Mouse (Mus musculus) yolk sac, embryonic 10.5 days (tissue): ENCODE data around the gene Gjb3.

Experiments used
- DNase-seq: peaks from one replicate; pipeline ENCODE4 v3.0.0-alpha.2; 2017; ENCODE audit warnings: low spot score

The Gjb3 gene

GRCm38 (mm10) chr4:127330181-127331100 is at the start of gene Gjb3:
TSS of gene Gjb3 (minus strand) at chr4:127330844.
- no peak for DNase-seq

GRCm38 (mm10) chr4:127377344-127377743 is 46.7 kb upstream of the Gjb3 start:
- no peak for DNase-seq

DNA sequence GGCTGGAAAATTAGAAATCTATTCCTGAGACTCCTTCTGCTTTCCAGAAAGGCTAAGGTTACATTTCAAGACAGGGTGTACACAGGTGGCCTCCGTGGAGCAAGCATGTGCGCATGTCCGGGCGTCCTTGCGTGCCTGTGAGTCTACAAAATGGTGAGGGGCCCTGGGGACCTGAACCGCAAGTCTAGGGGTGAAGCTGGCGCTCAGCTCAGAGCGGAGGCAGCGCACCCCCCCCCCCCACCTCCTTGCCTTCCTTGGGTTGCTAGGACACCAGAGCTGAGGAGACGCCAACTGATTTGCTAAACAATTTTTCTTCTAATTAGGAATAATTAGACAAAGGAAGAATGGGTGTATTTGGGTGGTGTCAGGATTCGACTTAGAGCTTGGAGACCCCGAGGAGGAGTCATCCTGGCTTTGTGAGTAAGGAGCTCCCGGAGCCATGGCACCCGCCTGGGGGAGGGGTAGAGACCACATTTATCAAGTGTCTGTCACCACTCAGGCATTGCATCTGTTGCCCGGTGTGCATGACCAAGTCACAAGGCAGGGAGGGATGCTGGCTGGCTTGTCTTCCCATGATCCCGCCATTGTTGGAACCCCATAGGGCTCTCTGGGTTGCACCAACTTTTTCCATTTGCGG is 45.0 kb upstream of the Gjb3 start:
- no peak for DNase-seq

- no peak for DNase-seq
Observed at GRCm38 (mm10) chr4:127374645-127375044, 44.0 kb upstream of the Gjb3 start.

GRCm38 (mm10) chr4:127373491-127373890 is 42.8 kb upstream of the Gjb3 start:
- DNase-seq: no peak

DNA sequence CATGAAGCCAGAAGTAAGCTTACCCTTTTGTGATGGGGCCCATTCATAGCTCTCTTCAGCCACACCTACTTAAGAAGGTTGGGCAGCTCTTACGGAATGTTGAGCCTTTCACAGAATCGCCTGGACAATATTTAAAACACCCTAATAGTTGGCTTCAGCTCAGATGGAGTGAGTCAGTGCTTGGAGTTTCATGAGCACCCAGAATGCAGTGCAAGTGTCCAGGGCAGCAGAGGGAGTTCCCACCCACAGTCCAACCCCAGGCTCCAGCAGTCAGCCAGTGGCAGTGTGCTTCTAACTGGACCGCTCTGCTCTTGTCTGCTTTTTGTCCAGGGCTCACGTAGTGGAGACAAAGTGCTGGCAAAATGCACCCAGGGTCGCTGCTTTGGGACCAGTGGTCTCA is 40.9 kb upstream of the Gjb3 start:
- DNase-seq: no peak

GRCm38 (mm10) chr4:127370447-127370846 is 39.8 kb upstream of the Gjb3 start:
- no peak for DNase-seq

GRCm38 (mm10) chr4:127368379-127368973 is 37.8 kb upstream of the Gjb3 start:
- peak; percentile 55 for DNase-seq

DNA sequence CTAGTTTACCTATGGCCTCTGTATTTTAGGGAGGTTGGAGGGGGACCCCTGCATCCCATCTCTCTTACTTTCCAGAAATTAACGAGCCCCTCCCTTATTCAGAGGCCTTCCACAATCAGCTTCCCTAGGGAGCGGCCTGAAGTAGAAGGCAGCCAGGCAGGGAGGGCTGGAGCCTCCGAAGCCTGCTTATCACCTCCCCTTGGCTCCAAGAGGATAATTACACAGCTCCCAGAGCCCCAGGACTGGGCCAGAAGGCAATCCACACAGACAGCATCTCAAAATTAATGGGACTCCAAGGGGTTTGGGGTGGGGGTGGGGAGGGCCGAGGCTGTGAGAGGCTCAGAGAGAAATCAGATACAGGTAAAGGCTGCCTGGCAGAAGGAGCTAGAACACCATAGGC is 35.2 kb upstream of the Gjb3 start:
- no peak for DNase-seq

DNA sequence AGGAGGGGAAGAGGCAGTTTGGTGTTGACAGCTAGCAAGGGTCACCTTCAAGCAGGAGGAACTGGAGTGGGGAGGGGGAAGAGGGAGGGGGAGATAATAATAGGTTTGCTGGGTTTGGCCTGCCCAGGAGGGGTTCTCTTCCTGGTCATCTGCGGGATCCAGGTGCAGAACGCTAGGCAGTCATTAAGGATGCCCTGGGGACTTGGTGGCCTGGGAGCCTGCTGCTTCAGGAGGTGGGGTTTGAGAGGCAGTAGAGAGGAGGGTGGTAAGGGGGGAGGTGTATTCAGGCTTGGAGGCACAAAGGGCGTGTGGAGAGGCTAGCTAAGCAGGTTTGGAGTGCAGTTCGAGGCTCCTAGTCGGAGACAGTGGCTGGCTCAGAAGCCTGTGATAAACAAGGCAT is 34.8 kb upstream of the Gjb3 start:
- no peak for DNase-seq

DNA sequence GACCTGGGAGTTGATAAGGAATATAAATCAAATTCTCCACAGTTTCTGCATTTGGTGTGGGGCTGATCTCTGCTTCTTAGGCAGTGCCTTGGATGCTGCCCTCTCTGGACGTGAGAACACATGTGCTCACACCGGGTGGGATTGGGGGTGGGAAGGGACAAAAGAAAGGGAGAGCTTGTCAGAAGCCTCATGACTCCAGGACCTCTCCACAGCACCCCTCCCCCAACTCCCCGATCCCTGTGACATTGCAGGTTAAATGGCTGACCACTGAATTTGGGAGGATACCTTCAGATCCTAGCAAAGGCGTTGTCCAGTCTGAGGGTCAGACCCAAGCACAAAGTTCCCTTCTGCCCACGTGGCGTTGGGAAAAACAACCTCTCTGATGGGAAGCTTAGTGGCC is 33.8 kb upstream of the Gjb3 start:
- no peak for DNase-seq

- no peak for DNase-seq
Observed at GRCm38 (mm10) chr4:127363331-127363730, 32.7 kb upstream of the Gjb3 start.

GRCm38 (mm10) chr4:127362520-127362919 is 31.9 kb upstream of the Gjb3 start:
- DNase-seq: no peak

DNA sequence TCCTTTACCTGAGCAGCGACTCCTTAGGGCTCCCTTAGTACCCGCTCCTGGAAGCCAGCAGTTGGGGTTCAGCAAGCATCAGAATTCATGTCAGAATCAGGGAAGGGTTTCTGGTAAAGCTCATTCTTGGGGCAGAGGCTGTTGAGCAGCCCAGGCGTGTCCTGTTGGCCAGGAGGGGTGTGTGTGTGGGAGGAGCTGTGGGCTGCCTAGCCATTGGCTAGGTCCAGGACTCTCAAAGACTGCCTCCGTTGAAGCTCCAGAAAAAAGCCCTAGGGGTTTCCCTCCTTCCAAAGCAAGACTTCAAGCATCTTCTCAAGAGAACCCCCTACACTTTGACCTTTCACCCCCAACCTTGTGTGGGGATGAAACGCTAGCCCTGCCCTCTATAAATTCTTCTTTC is 27.4 kb upstream of the Gjb3 start, which contains the start of gene Gjb5:
Gjb5 (minus strand) TSS at position 164 of the 400 bp plus-strand sequence.
- no peak for DNase-seq

DNA sequence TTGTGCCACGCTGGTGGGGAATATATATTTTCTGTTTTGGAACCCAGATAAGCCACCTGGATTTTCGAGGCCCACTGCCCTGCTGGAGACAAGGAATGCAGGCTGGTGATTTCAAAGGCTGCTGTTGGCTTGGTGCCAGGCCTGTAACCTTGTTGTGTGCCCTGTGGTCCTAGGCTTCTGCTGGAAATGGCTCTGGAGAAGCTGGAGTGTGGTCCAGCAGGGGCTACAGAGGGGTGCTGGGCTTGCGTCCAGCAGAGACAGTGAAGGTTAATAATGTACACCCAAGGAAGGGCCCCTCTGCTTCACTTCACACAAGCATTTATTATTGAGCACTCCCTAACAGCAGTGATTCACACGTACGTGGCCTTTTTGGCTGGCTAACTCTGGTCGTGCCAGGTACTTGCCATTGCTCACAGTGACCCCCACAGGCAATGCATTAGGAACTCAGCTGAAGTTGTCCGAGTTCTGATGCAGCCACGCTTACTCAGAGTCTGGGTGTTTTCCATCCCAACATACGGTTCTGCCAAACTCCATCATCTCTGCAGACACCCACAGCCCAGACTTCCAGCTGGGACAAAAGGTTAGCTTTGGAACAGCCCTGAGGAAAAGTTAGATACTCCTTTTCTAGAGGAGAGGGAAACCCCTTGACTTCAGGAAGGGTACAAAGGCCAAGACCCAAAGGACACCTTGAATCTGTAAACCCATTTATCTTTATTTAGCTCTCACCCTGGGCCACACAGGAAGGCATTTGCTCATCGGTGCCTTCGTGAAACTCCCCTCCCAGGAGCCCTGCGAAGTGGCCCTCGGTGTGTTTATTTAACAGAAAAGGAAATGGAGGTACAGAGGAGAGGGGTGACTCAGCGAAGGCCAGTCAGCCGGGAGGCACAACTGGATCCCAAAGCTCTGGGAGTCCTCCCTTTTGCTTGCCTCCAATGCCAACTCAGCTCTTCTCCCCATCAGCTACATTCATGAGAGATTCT is 24.2 kb upstream of the Gjb3 start:
- no peak for DNase-seq

DNA sequence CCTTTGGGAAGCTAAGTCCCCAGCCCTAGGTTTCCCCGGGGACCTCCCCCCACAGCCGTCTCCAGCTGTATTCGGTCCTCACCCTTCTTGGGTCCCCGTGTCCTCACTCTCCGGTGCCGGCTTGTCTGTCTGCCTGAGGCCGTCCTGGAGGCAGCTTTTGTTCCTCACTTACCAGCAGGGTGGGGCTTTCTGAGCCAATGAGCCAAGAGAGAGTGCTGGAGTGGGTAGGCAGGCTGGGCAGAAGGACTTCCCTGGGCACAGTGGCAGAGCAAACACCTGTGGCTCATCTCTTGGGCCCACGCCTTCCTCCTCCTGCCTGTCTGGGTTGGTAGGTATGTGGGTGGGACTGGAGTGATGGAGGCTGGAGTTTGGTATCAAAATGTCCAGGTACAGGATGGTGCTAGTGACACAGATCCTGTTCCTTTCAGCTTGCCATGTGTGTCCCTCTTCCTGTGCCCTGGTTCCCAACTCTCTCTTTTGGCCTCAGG is 23.4 kb upstream of the Gjb3 start, which contains the start of gene Gjb4:
Gjb4 (minus strand) TSS at position 131 of the 488 bp plus-strand sequence.
- no peak for DNase-seq

DNA sequence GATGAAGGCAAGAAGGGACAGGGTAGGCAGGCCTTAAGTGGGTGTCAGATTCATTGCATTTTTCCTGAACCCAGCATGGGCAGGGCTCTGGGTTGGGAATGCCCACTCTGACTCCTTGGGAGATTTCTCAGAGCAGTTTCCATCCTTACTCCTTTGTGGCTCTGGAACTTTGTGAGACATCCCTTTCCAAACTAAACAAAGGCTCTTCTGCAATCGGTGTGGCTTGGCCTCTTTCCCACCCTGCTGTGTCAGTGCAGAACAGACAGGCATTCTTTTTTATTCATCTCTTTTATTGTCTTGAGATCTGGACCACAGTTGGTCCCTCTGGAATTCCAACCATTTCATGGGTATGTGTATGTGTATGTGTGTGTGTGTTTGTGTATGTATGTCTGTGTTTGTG is 21.9 kb upstream of the Gjb3 start:
- no peak for DNase-seq

- DNase-seq: no peak
Observed at GRCm38 (mm10) chr4:127349560-127350300, 19.1 kb upstream of the Gjb3 start.

- DNase-seq: no peak
Observed at GRCm38 (mm10) chr4:127345000-127345399, 14.4 kb upstream of the Gjb3 start.

DNA sequence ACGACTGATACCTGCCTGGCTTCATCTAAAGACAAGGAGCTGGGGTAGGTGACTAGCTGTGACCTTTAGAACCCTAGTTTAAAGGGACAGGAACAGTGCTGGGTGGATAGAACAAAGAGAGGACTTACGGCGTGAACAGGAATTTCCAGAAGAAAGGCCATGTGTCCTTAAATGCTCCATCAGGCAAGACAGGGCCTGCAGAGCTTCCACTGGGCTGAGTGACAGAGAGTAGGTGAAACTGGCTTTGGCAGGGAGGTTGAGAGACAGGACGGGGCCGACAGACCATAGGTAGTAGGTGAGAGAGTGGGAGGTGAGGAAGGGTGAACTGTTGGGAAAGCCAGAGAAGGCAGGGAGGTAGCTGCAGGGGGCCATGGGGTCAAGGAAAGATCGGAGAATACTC is 10.7 kb upstream of the Gjb3 start:
- no peak for DNase-seq

GRCm38 (mm10) chr4:127337668-127338067 is 7.0 kb upstream of the Gjb3 start:
- DNase-seq: no peak
